Mouse (Mus musculus): Measurements from ENCODE around the gene Arhgap42. TPM values are rescaled to one million over a fixed set of nuclear protein-coding genes. Genes with fewer than 3 reads are reported as not detected.
A peak's percentile ranks its signal among the peaks of the same experiment; 100 is the strongest.

The Arhgap42 gene
- polyA plus RNA-seq, 1 experiment from 2014 or later = 13.7 TPM

DNA sequence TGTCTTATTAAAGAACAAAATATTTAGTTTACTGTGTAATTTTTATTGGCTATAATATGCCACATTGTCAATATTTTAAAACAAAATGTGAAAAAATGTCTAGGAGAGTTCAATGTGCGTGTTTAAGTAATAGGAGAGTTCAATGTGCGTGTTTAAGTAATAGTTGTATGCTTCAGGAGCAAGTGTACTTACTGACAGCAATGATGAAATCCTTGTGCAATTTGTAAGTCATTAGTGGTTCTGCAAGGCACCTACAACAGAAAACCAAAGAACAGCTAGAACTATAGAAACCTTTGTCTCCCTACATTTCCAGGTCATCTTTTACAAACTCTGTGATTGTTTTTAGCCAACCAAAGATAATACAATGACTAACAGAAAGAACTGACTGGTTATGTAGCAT lies 223.8 kb downstream of the Arhgap42 start:
- Histone ChIP-seq H3K9me3 (ENCODE audit: low read length) (no peaks in the 10 kb centered on the region), H3K9ac (replicated peaks) (no peak overlapping the region), H3K4me1 (ENCODE audit: insufficient read depth) (no peaks in the 10 kb centered on the region), H3K27me3 (ENCODE audit: insufficient read depth, low read length) (no peaks in the 10 kb centered on the region), H3K27ac (ENCODE audit: low read depth) (no peak overlapping the region), H3K4me3 (ENCODE audit: low read depth, low read length) (no peak overlapping the region), H3K4me2 (ENCODE audit: low read depth, low read length) (no peak overlapping the region), H3K36me3 (replicated peaks; ENCODE audit: insufficient read depth, low read length) (0 out of 2 replicates have a peak, but pooled peaks cover 2% of the 10 kb centered on the region)
- DNase-seq (no peak), ATAC-seq (peak; percentile 61)
- WGBS (ENCODE audit: insufficient replicate concordance) = 52% methylated on average over 2 of the region's 2 CpGs
- TF ChIP-seq CTCF (IDR thresholded peaks at IDR 0.05; ENCODE audit: low read depth) = no peak

DNA sequence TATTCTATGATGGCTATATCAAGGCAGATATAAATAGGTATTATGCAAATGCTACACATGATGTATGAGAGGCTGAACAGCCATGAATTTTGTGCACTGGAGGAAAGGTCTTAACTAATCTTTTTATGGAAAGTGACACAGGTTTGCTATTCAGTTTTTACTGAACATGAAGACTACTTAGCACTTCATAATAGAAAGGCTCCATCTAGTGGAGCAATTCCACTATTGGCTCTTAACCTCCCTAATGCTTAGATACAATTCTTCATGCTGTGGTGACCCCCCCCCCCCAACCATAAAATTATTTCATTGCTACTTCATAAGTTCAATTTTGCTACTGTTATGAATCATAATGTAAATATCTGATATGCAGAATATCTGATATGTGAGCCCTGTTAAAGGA lies 237.7 kb downstream of the Arhgap42 start:
- Histone ChIP-seq H3K27ac (ENCODE audit: low read depth) (no peak overlapping the region), H3K9ac (replicated peaks) (no peak overlapping the region), H3K4me1 (ENCODE audit: insufficient read depth) (no peaks in the 10 kb centered on the region), H3K36me3 (replicated peaks; ENCODE audit: insufficient read depth, low read length) (peaks cover under 1% of the 10 kb centered on the region; the same call in 1 of the 2 replicates), H3K4me3 (ENCODE audit: low read depth, low read length) (no peak overlapping the region), H3K4me2 (ENCODE audit: low read depth, low read length) (no peak overlapping the region), H3K9me3 (ENCODE audit: low read length) (no peaks in the 10 kb centered on the region), H3K27me3 (ENCODE audit: insufficient read depth, low read length) (no peaks in the 10 kb centered on the region)
- DNase-seq = no peak
- ATAC-seq = no peak
- TF ChIP-seq EP300 (IDR thresholded peaks at IDR 0.05; ENCODE audit: low read depth) (no peak), CTCF (IDR thresholded peaks at IDR 0.05; ENCODE audit: low read depth) (peak; percentile 34)

DNA sequence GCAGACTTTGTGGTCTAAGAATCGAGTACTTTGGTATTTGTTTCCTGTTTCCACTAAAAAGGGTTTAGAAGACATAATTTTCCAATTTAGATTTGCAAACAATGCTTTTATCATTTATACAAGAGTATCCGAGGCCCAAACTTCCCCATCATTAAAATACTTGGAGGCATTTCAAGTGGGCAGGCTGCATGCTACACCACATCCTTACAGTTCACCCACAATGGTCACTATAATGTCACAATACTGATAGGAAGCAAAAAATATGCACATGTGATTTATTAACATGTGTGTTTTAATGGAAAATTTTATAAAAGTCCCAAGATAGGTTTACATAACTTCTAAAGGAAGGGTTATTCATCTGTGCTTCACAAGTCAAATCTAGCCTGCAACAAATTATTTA lies 242.4 kb downstream of the Arhgap42 start:
- DNase-seq = no peak
- no peak for ATAC-seq
- Histone ChIP-seq H3K4me2 (ENCODE audit: low read depth, low read length) (no peak overlapping the region), H3K27ac (ENCODE audit: low read depth) (no peak overlapping the region), H3K9ac (replicated peaks) (no peak overlapping the region), H3K36me3 (replicated peaks; ENCODE audit: insufficient read depth, low read length) (no peaks in the 10 kb centered on the region; the same call in 1 of the 2 replicates), H3K4me3 (ENCODE audit: low read depth, low read length) (no peak overlapping the region), H3K9me3 (ENCODE audit: low read length) (no peaks in the 10 kb centered on the region), H3K27me3 (ENCODE audit: insufficient read depth, low read length) (no peaks in the 10 kb centered on the region), H3K4me1 (ENCODE audit: insufficient read depth) (no peaks in the 10 kb centered on the region)
- 59% methylated on average over 2 of the region's 2 CpGs for WGBS (ENCODE audit: insufficient replicate concordance)
- no peak for TF ChIP-seq EP300 (IDR thresholded peaks at IDR 0.05; ENCODE audit: low read depth)
- no peak for TF ChIP-seq CTCF (IDR thresholded peaks at IDR 0.05; ENCODE audit: low read depth)

DNA sequence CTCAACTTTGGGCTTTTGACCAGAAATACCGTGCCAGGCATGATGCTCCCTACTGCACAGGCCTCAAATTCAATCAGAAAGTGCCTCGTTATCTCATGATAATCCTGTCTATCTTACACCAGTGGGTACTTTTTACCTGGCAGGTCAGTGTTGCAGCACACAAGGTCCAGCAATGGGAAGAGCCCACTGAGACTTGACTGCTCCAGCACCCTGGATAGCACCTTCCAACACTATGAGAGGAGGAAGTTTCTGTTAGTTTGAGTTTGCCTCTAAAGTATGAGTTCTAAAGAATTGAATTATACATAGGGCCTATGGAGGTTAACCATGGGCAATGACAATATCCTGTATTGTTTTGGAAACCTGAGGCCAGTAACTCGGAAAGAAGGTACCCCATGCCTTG lies 256.6 kb downstream of the Arhgap42 start:
- H3K4me3 ChIP-seq (ENCODE audit: low read depth, low read length) = no peak overlapping the region
- H3K27me3 ChIP-seq (ENCODE audit: insufficient read depth, low read length) = no peaks in the 10 kb centered on the region
- no peak overlapping the region for H3K9ac ChIP-seq (replicated peaks)
- ATAC-seq (no peak), DNase-seq (no peak)
- H3K4me2 ChIP-seq (ENCODE audit: low read depth, low read length) = no peak overlapping the region
- no peaks in the 10 kb centered on the region for H3K9me3 ChIP-seq (ENCODE audit: low read length)
- TF ChIP-seq CTCF (IDR thresholded peaks at IDR 0.05; ENCODE audit: low read depth) (no peak), EP300 (IDR thresholded peaks at IDR 0.05; ENCODE audit: low read depth) (no peak)
- WGBS (ENCODE audit: insufficient replicate concordance) = 57% methylated on average over 3 of the region's 3 CpGs
- H3K27ac ChIP-seq (ENCODE audit: low read depth) = no peak overlapping the region
- no peaks in the 10 kb centered on the region for H3K36me3 ChIP-seq (replicated peaks; ENCODE audit: insufficient read depth, low read length)
- H3K4me1 ChIP-seq (ENCODE audit: insufficient read depth) = no peaks in the 10 kb centered on the region

DNA sequence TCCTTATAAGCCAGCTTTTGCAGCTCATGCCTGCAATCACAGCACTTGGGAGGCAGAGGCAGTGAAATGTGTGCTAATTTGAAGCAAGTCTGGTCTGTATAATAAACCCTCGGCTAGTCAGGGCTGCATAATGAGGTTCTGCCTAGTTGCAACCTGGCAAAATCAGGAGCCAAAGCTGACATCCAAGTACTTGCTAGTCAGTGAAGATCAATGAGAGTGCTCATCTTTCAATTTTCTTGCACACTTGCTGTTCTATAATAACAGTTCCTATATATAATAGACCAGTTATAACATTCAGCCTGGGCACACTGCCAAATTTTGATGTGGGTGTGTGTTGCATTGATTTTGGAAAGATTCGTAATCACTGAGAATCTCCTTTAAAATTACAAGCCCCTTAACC lies 261.1 kb downstream of the Arhgap42 start:
- Histone ChIP-seq H3K27ac (ENCODE audit: low read depth) (no peak overlapping the region), H3K4me3 (ENCODE audit: low read depth, low read length) (no peak overlapping the region), H3K36me3 (replicated peaks; ENCODE audit: insufficient read depth, low read length) (no peaks in the 10 kb centered on the region), H3K4me2 (ENCODE audit: low read depth, low read length) (no peak overlapping the region), H3K4me1 (ENCODE audit: insufficient read depth) (no peaks in the 10 kb centered on the region), H3K27me3 (ENCODE audit: insufficient read depth, low read length) (no peaks in the 10 kb centered on the region), H3K9ac (replicated peaks) (no peak overlapping the region), H3K9me3 (ENCODE audit: low read length) (no peaks in the 10 kb centered on the region)
- no peak for ATAC-seq
- WGBS (ENCODE audit: insufficient replicate concordance) = 62% methylated on average over 2 of the region's 2 CpGs
- no peak for DNase-seq
- TF ChIP-seq CTCF (IDR thresholded peaks at IDR 0.05; ENCODE audit: low read depth) (no peak), EP300 (IDR thresholded peaks at IDR 0.05; ENCODE audit: low read depth) (no peak)

DNA sequence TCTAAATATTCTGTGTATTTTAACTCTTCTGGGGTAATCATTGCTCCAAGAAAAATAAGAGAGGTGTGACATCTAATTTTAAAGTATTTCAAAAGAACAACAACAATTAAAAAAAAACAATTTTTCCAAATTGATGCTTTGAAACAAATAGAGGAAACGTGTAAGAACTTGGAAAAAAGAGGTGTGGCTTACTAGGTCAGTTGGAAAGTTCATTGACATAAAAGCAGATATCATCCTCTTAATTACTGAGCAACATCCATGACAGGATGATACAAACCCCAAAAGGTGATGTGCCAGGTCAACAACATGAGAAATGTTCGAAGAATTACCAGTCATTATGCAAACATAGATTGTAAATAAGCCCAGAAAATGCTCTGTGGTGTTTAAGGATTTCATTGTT lies 267.4 kb downstream of the Arhgap42 start, which contains the start of gene Gm16485:
Gene Gm16485 (plus strand): TSS at position 301 of the 400 bp plus-strand sequence.
- WGBS (ENCODE audit: insufficient replicate concordance) = 42% methylated on average over 2 of the region's 2 CpGs
- Histone ChIP-seq H3K4me2 (ENCODE audit: low read depth, low read length) (no peak within 1 kb of the TSS), H3K4me3 (ENCODE audit: low read depth, low read length) (no peak within 1 kb of the TSS), H3K27me3 (ENCODE audit: insufficient read depth, low read length) (no peaks in the 10 kb centered on the region), H3K36me3 (replicated peaks; ENCODE audit: insufficient read depth, low read length) (no peaks in the 10 kb centered on the region), H3K4me1 (ENCODE audit: insufficient read depth) (no peaks in the 10 kb centered on the region), H3K9me3 (ENCODE audit: low read length) (no peaks in the 10 kb centered on the region), H3K9ac (replicated peaks) (no peak within 1 kb of the TSS), H3K27ac (ENCODE audit: low read depth) (peak within 1 kb of the TSS; percentile 16; the same call in 1 of the 2 replicates)
- ATAC-seq (no peak), DNase-seq (no peak)
- no peak for TF ChIP-seq CTCF (IDR thresholded peaks at IDR 0.05; ENCODE audit: low read depth)
- no peak for TF ChIP-seq EP300 (IDR thresholded peaks at IDR 0.05; ENCODE audit: low read depth)

DNA sequence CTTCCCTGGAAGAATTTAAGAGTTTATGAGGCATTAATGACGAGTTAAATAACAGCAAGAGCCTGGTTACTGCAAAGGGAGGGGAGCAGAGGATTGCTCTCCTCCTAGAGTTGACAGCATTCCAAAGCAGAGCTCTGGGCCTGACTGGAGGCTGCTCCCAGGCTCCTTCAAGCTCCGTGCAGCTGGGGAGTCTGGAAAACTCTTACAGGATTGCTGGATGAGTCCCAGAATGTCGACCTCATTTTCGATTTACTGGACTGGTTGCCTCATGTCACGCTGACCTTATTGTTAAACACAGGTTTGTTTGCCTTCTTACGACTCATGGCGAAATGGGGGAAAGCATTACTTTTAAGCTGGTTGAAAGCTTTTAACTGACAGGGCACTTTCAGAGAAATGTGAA lies 268.7 kb downstream of the Arhgap42 start:
- Histone ChIP-seq H3K4me1 (ENCODE audit: insufficient read depth) (no peaks in the 10 kb centered on the region), H3K36me3 (replicated peaks; ENCODE audit: insufficient read depth, low read length) (no peaks in the 10 kb centered on the region), H3K4me3 (ENCODE audit: low read depth, low read length) (no peak overlapping the region), H3K27ac (ENCODE audit: low read depth) (peak overlapping the region; percentile 16; the same call in 1 of the 2 replicates), H3K9ac (replicated peaks) (no peak overlapping the region), H3K27me3 (ENCODE audit: insufficient read depth, low read length) (no peaks in the 10 kb centered on the region), H3K9me3 (ENCODE audit: low read length) (no peaks in the 10 kb centered on the region), H3K4me2 (ENCODE audit: low read depth, low read length) (0 out of 2 replicates have a peak overlapping the region, but pooled peaks have one; percentile 32)
- ATAC-seq (peak; percentile 82), DNase-seq (peak; percentile 40)
- 47% methylated on average over 7 of the region's 7 CpGs for WGBS (ENCODE audit: insufficient replicate concordance)
- TF ChIP-seq EP300 (IDR thresholded peaks at IDR 0.05; ENCODE audit: low read depth) (no peak; the same call in 1 of the 2 replicates), CTCF (IDR thresholded peaks at IDR 0.05; ENCODE audit: low read depth) (no peak)

All from liver, postnatal 0 days (tissue).